Mouse (Mus musculus) kidney, adult 8-10 months (tissue): ENCODE measurements around the gene Bst1.

Source experiments
- DNase-seq, 2 experiments: peaks; one replicate each; pipeline ENCODE4 v3.0.0; 2022

The Bst1 gene

GRCm38 (mm10) chr5:43814536-43814935 is 4.1 kb upstream of the Bst1 start:
- DNase-seq: no peak

DNA sequence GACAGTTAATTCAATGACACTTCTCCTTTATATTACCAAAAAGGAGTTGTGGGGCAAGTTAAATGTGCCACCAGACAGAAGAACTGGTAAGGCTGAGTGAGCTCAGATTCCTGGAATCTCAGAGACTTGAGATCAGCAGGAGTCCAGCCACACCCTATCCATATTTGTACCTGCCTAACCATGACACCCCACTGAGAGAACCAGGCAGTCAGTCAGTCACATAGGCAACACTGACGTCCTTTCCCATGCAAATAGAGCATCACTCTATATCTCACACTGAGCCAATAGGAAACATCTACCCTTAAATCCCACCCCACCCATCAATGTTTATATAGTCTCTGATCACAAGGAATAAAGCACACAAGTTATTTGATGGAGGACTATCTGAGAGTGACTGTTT is 2.9 kb upstream of the Bst1 start:
- DNase-seq: no peak

DNA sequence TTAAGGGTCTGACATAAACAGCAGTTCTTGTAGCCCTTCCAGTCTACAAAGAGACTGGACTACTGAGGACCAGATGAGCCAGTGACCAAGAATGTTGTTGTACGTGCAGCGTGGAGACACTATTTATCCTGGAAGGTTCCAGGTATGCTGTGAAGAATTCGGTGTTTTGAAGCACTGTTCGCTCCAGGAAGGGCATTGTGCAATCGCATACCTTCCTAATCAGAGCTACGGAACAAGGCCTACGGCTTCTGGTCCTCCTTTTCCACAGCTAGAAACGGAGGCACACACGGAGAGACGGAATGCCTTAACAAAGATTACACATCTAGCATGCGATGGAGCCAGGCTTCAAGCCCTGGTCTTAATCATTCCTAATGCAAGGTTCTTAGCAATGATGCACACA is 2.1 kb downstream of the Bst1 start:
- DNase-seq: no peak

DNA sequence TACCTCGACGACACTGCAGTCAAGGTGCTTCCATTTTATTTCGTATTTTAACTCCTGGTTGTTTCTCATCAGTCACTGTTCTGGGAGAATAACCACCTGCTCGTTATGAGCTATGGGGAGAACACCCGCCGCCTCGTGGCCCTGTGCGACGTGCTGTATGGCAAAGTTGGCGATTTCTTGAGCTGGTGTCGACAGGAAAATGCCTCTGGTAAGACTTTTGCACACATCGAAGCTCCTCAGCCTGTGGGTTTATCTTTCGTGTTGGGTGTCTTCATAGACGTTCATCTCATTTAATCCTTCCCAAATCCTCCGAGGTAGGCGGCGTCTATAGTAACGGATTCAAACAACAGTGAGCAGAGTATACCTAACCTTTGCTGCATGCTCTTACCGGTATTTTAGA is 2.9 kb downstream of the Bst1 start, which contains the start of gene Fbxl5:
Gene Fbxl5, minus strand, starts transcription at position 101 of the 400 bp plus-strand sequence.
- DNase-seq: no peak

DNA sequence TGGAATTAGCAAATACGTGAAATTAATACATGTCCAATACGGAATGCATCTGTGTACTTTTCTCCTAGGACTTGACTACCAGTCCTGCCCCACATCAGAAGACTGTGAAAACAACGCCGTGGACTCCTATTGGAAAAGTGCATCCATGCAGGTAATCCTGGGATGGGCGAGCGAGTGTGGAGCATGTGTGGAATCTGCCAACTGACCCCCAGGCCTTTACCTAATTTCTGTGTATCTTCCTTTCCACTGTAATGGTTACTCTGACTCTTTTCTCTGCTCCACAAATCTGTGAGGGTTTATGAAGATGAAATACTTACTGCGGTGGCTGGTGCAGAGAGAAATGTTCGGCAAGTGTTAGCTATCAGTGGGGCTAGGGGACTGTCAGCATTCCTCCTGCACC is 3.5 kb downstream of the Bst1 start:
- no peak for DNase-seq

DNA sequence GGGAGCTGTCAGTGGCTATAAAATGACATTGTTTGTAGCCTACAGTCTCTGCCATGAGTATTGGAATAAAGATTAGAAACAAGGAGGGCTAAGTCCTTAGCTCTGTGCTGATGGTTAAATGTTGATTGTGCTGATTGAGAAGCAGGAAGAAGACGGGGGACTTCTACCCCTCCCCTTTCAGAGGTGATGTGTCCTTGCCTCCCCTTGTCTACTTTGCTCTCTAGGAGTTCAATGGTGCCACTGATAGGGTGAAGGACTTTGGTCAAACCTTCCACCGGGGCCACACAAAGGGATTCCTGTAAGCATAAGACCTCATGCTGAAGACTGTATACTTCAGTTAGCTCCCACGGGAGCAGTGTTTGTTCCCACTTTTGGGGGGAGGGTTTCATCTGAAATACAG is 4.1 kb downstream of the Bst1 start:
- DNase-seq: no peak

- DNase-seq: no peak
These were observed 5.9 kb downstream of the Bst1 start for GRCm38 (mm10) chr5:43824580-43824979.

DNA sequence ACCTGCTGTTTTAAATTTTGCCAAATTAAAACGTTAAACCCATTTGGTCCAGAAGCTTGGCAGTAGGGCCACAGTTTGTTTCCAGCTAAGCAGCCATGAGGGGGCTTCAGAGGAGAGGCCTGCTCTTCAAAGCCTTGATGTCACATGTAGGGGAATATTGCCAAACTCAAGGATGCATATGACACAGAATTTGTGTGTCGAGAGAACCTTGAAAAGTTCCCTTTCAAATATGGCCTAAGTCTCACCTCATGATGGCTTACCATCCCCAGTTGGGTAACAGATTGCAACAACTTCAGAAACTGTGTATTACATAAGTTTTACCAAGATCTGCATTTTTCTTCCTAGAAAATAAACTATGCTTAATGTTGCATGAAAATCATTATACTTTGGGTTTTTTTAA is 8.2 kb downstream of the Bst1 start:
- no peak for DNase-seq

- DNase-seq: no peak
These were observed 8.7 kb downstream of the Bst1 start for GRCm38 (mm10) chr5:43827366-43827765.

DNA sequence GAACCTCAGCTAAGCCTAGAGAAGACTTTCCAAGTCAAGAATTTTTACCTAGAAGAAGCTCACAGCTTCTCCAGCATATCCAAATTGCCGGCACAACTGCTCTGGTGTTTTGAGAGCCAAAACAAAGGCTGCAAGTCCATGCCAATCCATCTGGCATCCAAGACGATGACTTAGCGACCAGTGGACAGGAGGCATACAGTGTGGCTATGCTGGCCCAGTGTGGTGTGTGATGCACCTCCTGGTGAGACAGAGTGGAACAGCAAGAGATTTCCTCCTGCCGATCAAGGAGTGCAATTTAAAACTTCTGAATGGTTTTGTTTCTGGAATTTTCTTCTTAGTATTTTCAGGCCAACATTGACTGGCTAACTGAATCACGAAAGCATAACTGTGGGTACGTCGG is 17.9 kb downstream of the Bst1 start:
- DNase-seq: no peak

GRCm38 (mm10) chr5:43837372-43837771 is 18.7 kb downstream of the Bst1 start:
- peak in 1 of 2 experiments; percentile 33 for DNase-seq

- peak in 1 of 2 experiments; percentile 25 for DNase-seq
These were observed 22.7 kb downstream of the Bst1 start for GRCm38 (mm10) chr5:43841144-43842010.

DNA sequence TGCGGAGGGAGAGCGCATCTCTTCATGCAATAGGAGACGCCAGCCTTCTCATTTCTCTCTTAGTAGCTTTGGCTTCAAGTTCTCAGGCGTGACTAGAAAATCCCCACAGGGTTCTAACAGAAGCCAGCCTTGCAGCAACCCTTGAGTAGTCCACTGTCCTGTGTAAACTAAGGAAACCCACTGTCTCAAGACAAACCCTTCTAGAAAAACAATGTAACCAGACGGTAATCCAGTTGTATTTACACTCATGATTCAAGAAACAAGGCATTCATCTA is 23.3 kb downstream of the Bst1 start:
- no peak for DNase-seq

- DNase-seq: no peak
These were observed 24.0 kb downstream of the Bst1 start for GRCm38 (mm10) chr5:43842576-43843155.

GRCm38 (mm10) chr5:43845083-43845482 is 26.4 kb downstream of the Bst1 start:
- DNase-seq: no peak

- DNase-seq: no peak
These were observed 27.0 kb downstream of the Bst1 start for GRCm38 (mm10) chr5:43845646-43846045.

DNA sequence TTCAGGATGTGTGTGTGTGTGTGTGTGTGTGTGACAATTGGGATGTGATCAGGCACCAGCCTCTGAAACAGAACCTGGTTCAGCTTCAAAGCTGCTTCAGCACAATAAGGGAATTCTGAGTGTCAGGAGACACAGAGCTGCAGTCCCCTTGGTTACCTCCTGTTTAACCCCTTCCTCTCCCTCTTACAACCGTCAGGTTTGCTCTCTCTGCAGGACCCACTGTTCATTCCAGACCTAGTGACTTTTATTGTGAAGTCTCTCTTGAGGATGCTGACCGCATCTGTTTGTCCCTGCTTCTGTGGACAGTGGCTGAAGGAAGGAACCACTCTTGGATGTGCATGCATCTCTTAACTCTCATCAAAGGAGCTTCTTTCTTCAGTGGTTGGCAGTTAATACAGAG is 27.5 kb downstream of the Bst1 start:
- no peak for DNase-seq

GRCm38 (mm10) chr5:43847555-43847954 is 28.9 kb downstream of the Bst1 start:
- DNase-seq: no peak

GRCm38 (mm10) chr5:43848275-43848674 is 29.6 kb downstream of the Bst1 start:
- no peak for DNase-seq

GRCm38 (mm10) chr5:43853096-43853867 is 34.6 kb downstream of the Bst1 start:
- DNase-seq: no peak

- DNase-seq: peak in 1 of 2 experiments; percentile 12
These were observed 35.3 kb downstream of the Bst1 start for GRCm38 (mm10) chr5:43853868-43854488.

- peak in 1 of 2 experiments; percentile 49 for DNase-seq
These were observed 37.1 kb downstream of the Bst1 start for GRCm38 (mm10) chr5:43855769-43856168.

DNA sequence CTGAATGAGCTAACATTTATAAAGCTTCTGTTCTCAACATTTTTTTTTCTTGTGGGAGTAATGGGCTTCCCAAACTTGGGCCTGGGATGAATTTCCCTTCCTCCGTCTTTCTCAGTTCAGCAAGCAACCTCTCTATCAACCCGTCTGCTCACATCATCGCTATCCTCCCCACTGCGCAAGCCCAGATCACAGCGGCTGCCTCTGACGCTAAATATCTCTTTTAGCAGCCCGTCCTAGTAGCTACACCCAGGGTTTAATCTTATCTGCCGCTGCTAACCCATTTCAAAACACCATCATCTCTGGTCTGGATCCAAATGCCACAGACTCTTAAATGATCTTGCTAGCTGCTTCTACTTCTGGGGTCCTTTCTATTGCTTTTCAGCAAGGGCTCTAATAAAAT is 41.0 kb downstream of the Bst1 start:
- no peak for DNase-seq
